Mouse (Mus musculus): Measurements from ENCODE around the gene Stk40. TPM values are rescaled to one million over a fixed set of nuclear protein-coding genes. Genes with fewer than 3 reads are reported as not detected.

Stk40 gene
- polyA plus RNA-seq, 1 experiment from 2014 or later = 17.3 TPM

DNA sequence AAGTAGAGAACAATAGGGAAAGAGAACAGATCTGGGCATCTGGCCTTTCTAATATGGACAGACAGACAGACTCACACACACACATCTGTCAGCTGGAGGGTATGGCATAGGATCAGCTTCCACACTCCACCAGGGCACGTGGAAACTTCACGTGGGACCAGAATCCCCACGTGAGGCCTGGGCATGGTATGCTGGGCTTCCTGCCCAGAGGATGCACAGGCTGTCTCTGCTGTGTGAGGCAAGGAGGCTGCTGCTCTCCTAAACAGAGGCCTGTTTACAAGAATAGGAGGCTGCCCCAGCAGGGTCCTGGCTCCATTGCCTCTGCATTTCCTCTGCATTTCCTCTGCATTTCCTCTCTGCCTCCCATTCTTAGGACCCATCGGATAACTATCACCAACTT is 30.9 kb downstream of the Stk40 start:
- no peak overlapping the region for H3K9ac ChIP-seq (ENCODE audit: low read length)
- H3K4me2 ChIP-seq (replicated peaks; ENCODE audit: low read depth) = no peak overlapping the region
- ATAC-seq (ENCODE audit: low FRiP score, low TSS enrichment) = no peak
- H3K27ac ChIP-seq (replicated peaks) = no peak overlapping the region
- no peaks in the 10 kb centered on the region for H3K27me3 ChIP-seq (ENCODE audit: control insufficient read depth, insufficient read depth, low read length)
- no peaks in the 10 kb centered on the region for H3K4me1 ChIP-seq (replicated peaks; ENCODE audit: control insufficient read depth, insufficient read depth)
- H3K9me3 ChIP-seq (ENCODE audit: control insufficient read depth, low read length) = no peaks in the 10 kb centered on the region
- TF ChIP-seq CTCF (IDR thresholded peaks at IDR 0.05; ENCODE audit: low read depth) (no peak), EP300 (optimal IDR thresholded peaks at IDR 0.05) (no peak)
- 71% methylated on average over 4 of the region's 4 CpGs for WGBS
- peaks cover 20% of the 10 kb centered on the region for H3K36me3 ChIP-seq (ENCODE audit: control insufficient read depth, insufficient read depth, low read length)
- no peak for DNase-seq (ENCODE audit: low spot score)
- H3K4me3 ChIP-seq (ENCODE audit: low read depth, low read length) = no peak overlapping the region

DNA sequence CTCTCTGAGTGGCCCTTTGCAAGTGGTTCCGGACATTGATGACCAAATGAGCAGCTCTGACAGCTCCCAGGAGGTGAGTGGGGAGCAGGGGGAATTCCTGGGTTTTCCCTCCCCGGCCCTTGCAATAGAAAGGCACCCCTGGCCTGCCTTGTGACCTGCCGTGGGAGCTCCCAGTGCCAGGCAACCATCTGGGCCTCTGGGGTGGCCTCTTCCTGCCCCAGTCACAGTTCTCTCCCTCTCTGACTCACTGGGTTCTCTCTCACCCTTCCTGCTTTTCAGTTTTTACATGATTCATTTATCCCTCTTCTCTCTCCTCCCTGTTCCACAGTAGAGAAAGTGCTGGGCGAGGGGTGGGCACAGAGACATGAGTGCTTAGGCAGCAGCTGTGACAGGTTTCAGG is 34.0 kb downstream of the Stk40 start:
- WGBS = 77% methylated on average over 4 of the region's 4 CpGs

GRCm38 (mm10) chr4:126141021-126141420 is 37.3 kb downstream of the Stk40 start:
- no peak for TF ChIP-seq EP300 (optimal IDR thresholded peaks at IDR 0.05)
- TF ChIP-seq CTCF (IDR thresholded peaks at IDR 0.05; ENCODE audit: low read depth) = no peak
- DNase-seq (ENCODE audit: low spot score) (no peak), ATAC-seq (ENCODE audit: low FRiP score, low TSS enrichment) (no peak)
- Histone ChIP-seq H3K4me3 (ENCODE audit: low read depth, low read length) (no peak overlapping the region), H3K27ac (replicated peaks) (no peak overlapping the region), H3K27me3 (ENCODE audit: control insufficient read depth, insufficient read depth, low read length) (no peaks in the 10 kb centered on the region), H3K36me3 (ENCODE audit: control insufficient read depth, insufficient read depth, low read length) (peaks cover 11% of the 10 kb centered on the region), H3K9me3 (ENCODE audit: control insufficient read depth, low read length) (no peaks in the 10 kb centered on the region), H3K9ac (ENCODE audit: low read length) (no peak overlapping the region), H3K4me2 (replicated peaks; ENCODE audit: low read depth) (no peak overlapping the region), H3K4me1 (replicated peaks; ENCODE audit: control insufficient read depth, insufficient read depth) (no peaks in the 10 kb centered on the region)
- WGBS = 73% methylated on average over 5 of the region's 5 CpGs

More for the DNA sequence above, 34.0 kb downstream of the Stk40 start:
- no peaks in the 10 kb centered on the region for H3K27me3 ChIP-seq (ENCODE audit: control insufficient read depth, insufficient read depth, low read length)
- H3K27ac ChIP-seq (replicated peaks) = no peak overlapping the region
- H3K4me3 ChIP-seq (ENCODE audit: low read depth, low read length) = no peak overlapping the region
- H3K9me3 ChIP-seq (ENCODE audit: control insufficient read depth, low read length) = no peaks in the 10 kb centered on the region
- ATAC-seq (ENCODE audit: low FRiP score, low TSS enrichment) = no peak
- no peak overlapping the region for H3K4me2 ChIP-seq (replicated peaks; ENCODE audit: low read depth)
- H3K4me1 ChIP-seq (replicated peaks; ENCODE audit: control insufficient read depth, insufficient read depth) = no peaks in the 10 kb centered on the region
- no peak overlapping the region for H3K9ac ChIP-seq (ENCODE audit: low read length)
- TF ChIP-seq CTCF (IDR thresholded peaks at IDR 0.05; ENCODE audit: low read depth) = no peak
- TF ChIP-seq EP300 (optimal IDR thresholded peaks at IDR 0.05) = no peak
- DNase-seq (ENCODE audit: low spot score) = no peak
- peaks cover 19% of the 10 kb centered on the region for H3K36me3 ChIP-seq (ENCODE audit: control insufficient read depth, insufficient read depth, low read length)

DNA sequence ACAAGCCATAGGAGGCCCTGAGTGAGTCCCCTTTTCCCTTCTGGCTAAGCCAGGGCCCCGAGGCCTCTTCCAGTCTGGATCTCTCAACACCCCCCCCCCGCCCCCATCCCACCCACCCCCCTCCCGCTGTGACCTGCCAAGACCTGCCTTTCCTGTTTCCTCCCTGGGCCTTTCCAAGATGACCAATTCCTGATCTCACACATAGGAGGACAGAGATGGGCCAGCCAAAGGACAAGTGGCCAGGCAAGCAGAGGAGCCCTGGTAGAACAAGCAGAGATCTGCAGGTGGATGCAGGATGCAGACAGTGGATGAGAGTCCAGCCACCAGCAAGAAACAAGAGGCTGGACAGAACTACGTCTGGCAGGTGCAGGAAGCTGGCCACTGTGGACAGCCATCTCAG is 41.6 kb downstream of the Stk40 start:
- Histone ChIP-seq H3K27me3 (ENCODE audit: control insufficient read depth, insufficient read depth, low read length) (no peaks in the 10 kb centered on the region), H3K27ac (replicated peaks) (no peak overlapping the region), H3K9me3 (ENCODE audit: control insufficient read depth, low read length) (no peaks in the 10 kb centered on the region), H3K4me2 (replicated peaks; ENCODE audit: low read depth) (no peak overlapping the region), H3K9ac (ENCODE audit: low read length) (no peak overlapping the region; the same call in 1 of the 2 replicates), H3K4me1 (replicated peaks; ENCODE audit: control insufficient read depth, insufficient read depth) (peaks cover 4% of the 10 kb centered on the region; the same call in 1 of the 2 replicates), H3K36me3 (ENCODE audit: control insufficient read depth, insufficient read depth, low read length) (no peaks in the 10 kb centered on the region), H3K4me3 (ENCODE audit: low read depth, low read length) (no peak overlapping the region)
- WGBS = 35% methylated on average over 4 of the region's 4 CpGs
- TF ChIP-seq CTCF (IDR thresholded peaks at IDR 0.05; ENCODE audit: low read depth) (no peak), EP300 (optimal IDR thresholded peaks at IDR 0.05) (no peak)
- DNase-seq (ENCODE audit: low spot score) (no peak), ATAC-seq (ENCODE audit: low FRiP score, low TSS enrichment) (no peak)

GRCm38 (mm10) chr4:126146974-126147532 is 43.3 kb downstream of the Stk40 start:
- Histone ChIP-seq H3K27ac (replicated peaks) (peak overlapping the region; percentile 90), H3K9ac (ENCODE audit: low read length) (no peak overlapping the region), H3K36me3 (ENCODE audit: control insufficient read depth, insufficient read depth, low read length) (peaks cover 3% of the 10 kb centered on the region; the same call in 1 of the 2 replicates), H3K4me1 (replicated peaks; ENCODE audit: control insufficient read depth, insufficient read depth) (peaks cover 4% of the 10 kb centered on the region; the same call in 1 of the 2 replicates), H3K9me3 (ENCODE audit: control insufficient read depth, low read length) (no peaks in the 10 kb centered on the region), H3K4me3 (ENCODE audit: low read depth, low read length) (peak overlapping the region; percentile 60; the same call in 1 of the 2 replicates), H3K4me2 (replicated peaks; ENCODE audit: low read depth) (peak overlapping the region; percentile 72), H3K27me3 (ENCODE audit: control insufficient read depth, insufficient read depth, low read length) (no peaks in the 10 kb centered on the region)
- no peak for ATAC-seq (ENCODE audit: low FRiP score, low TSS enrichment)
- WGBS = 30% methylated on average over 9 of the region's 9 CpGs
- TF ChIP-seq CTCF (IDR thresholded peaks at IDR 0.05; ENCODE audit: low read depth) (no peak), EP300 (optimal IDR thresholded peaks at IDR 0.05) (no peak)
- DNase-seq (ENCODE audit: low spot score) = no peak

DNA sequence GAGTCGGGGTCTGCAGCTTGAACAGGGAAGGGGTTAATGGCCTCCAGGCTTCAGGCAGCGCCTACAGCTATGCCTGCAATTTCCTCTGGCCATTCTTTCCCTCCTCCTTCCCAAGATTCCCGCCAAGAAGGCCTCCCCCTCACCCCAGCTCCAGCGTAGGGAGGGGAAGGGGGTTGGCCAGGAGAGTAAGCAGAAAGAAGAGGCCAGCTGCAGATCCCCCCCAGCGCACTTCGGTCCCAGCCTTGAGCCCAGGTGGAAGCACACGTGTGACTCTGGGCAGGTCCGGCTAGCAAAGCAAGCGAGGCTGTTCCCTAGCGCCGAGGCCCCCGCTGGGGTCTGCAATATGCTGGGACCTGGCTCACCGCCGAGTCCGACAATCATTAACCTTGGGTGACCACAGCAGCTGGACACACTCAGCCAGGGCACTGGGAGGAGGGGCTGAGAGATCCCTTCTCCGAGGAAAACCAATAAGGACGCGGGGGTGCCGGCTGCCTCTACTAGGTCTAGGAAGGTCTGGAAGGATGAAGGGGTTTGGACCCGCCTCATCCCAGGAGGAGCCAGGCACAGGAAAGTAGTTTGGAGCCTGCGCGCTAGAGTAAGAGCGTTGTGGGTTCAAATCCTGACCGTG is 43.9 kb downstream of the Stk40 start, which contains the start of gene Eva1b:
Gene Eva1b (plus strand): TSS at position 212 of the 628 bp plus-strand sequence.
- Histone ChIP-seq H3K4me3 (ENCODE audit: low read depth, low read length) (peak within 1 kb of the TSS; percentile 60), H3K4me1 (replicated peaks; ENCODE audit: control insufficient read depth, insufficient read depth) (peaks cover 4% of the 10 kb centered on the region; the same call in 1 of the 2 replicates), H3K9me3 (ENCODE audit: control insufficient read depth, low read length) (no peaks in the 10 kb centered on the region), H3K4me2 (replicated peaks; ENCODE audit: low read depth) (peak within 1 kb of the TSS; percentile 72), H3K9ac (ENCODE audit: low read length) (peak within 1 kb of the TSS; percentile 75), H3K27me3 (ENCODE audit: control insufficient read depth, insufficient read depth, low read length) (no peaks in the 10 kb centered on the region), H3K27ac (replicated peaks) (peak within 1 kb of the TSS; percentile 90), H3K36me3 (ENCODE audit: control insufficient read depth, insufficient read depth, low read length) (peaks cover 3% of the 10 kb centered on the region; the same call in 1 of the 2 replicates)
- ATAC-seq (ENCODE audit: low FRiP score, low TSS enrichment) = peak; percentile 74
- WGBS = 4% methylated on average over 23 of the region's 24 CpGs
- peak; percentile 76 for DNase-seq (ENCODE audit: low spot score)
- TF ChIP-seq EP300 (optimal IDR thresholded peaks at IDR 0.05) = no peak
- no peak for TF ChIP-seq CTCF (IDR thresholded peaks at IDR 0.05; ENCODE audit: low read depth)

Measured in stomach, postnatal 0 days (tissue).